Mouse (Mus musculus): ENCODE measurements at regions not wholly inside any gene's neighbourhood (a gene's known extent, or its start where the extent isn't known, plus 50 kb on each side); places are given as distances from the start of the nearest gene placed in this dataset.

DNA sequence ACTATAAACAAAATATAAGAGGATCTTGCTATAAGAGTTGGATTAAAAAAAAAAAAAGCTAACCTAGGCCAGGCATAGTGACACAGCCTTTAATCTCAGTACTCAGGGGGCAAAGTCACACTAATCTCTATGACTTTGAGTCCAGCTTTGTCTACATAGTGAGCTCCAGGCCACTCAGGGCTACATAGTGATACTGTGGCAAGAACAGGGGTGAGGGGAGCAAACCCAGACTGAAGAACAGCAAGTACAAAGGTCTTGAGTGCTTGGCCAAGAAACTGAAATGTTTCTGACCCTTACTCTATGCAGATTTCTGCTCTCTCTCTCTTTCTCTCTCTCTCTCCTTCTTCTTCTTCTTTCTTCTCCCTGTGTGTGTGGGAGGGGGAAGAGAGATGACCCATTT lies 140.9 kb upstream of the Igf1 start:
- DNase-seq (ENCODE audit: extremely low spot score in 1 of 2, low spot score in 2 of 2) = no peak
- intact Hi-C loops (cut with DNase I) = no loop called here

DNA sequence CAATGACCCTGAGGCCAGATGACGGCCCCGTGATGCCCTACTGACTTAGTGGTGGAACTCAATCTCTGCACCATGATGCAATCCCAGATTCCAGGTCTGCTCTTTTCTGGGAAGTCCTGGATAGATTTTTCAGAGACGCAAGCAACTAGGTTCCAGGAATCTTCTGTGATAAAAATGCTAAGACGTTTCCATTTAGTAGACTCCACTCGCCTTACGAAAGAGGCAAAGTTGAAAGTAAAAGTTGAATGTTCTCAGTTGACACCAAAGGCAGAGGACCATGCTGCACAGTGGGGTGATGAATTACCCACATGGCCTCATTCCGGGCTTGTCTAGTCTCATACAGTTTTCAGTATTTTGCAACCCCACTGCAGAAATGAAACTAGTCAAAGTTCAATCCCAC lies 139.6 kb upstream of the Igf1 start:
- DNase-seq (ENCODE audit: extremely low spot score in 1 of 2, low spot score in 2 of 2) = no peak
- intact Hi-C loops (cut with DNase I) = no loop called here

DNA sequence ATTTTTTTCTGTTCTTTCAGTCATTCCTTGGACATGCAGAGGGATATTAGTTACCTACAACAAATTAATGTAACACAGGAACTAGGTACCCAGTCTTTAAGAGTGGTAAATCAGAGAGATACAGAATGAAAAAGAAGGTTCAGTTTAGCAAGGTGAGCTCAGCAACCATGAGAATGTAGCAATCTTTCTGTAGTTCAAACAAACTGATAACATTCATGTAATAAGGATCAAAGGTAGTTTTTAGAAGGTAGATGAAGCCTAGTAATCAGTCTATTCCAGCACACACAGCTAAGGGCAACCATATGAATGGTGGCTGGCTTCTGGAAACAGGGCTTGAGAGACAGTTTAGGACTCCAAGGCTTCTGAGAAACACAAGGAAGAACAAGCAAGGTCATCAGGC lies 138.1 kb upstream of the Igf1 start:
- intact Hi-C loops (cut with DNase I) = no loop called here
- no peak for DNase-seq (ENCODE audit: extremely low spot score in 1 of 2, low spot score in 2 of 2)

DNA sequence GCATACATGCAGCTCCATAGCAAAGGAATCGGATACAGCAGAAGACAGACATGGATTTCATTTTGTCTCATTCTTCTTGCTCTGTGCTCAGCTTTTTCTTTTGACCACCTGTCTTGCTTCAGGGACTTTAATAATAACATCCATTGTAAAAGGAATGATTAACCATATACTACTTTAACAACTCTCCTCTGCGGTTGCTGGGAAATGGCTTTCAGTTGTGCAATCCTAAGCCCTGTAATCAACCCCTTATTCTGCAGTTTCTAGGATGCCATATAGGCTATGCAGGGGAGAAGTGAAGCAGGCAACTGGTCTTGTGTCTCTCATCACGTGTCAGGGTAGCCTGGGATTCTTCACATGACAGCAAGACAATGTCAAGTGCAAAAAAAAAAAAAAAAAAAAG lies 135.8 kb upstream of the Igf1 start:
- no peak for DNase-seq (ENCODE audit: extremely low spot score in 1 of 2, low spot score in 2 of 2)
- intact Hi-C loops (cut with DNase I) = no loop called here

DNA sequence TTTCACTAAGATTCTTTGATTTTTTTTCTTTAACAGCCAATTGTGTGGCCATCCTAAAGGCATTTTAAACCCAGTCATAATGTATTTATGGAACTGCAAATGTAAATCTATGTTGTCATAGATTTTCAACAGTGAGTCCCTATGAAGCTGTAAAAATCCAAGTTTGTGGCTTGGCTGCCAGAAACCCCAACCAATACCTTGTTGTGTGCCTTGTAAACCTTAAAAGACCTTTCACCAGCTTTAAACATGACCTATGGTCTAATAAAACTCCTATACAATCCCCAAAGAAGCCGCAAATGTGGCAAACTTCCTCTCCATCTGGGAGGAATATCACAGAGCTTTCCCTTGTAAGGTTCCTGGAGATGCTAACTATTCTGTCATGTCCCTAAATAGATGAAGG lies 125.4 kb upstream of the Igf1 start:
- intact Hi-C loops (cut with DNase I) = no loop called here
- no peak for DNase-seq (ENCODE audit: extremely low spot score in 1 of 2, low spot score in 2 of 2)

DNA sequence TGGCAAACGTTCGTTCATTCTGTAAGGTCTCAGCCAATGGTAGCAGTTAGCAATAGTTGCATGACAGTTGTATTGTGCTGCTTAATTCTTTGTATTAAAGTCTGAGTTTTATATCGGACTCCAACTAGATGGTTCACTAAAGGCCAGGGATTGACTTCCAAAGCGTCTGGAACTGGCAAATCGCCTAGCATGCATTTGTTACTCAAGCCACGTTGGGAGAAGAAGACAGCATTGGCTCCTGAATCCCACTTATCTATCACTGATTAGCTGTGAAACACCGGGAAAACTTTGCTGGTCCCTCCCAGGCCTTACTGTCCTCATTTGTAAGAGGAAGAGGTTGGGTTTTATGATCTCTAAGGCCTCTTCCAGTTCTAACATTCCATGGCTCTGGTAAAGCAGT lies 124.8 kb upstream of the Igf1 start:
- intact Hi-C loops (cut with DNase I) = no loop called here
- DNase-seq (ENCODE audit: extremely low spot score in 1 of 2, low spot score in 2 of 2) = no peak

DNA sequence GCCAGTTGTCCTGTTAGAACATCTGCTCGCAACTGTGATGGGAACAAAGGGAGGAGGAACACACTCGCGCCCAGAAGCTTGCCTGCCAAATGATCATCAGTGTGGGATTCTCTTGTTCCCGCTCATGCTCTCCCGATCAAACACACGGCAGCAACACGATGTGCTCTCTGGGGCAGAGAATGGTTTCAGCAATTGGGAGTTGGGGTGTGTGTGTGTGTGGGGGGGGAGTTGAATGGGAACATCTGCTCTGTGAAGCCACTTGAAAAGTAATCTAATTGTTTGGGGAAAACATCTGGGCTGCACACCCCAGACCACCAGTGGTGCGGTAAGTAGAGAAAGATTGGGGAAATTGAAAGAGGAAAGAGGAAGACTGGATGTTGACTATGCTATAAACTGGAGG lies 117.7 kb upstream of the Igf1 start:
- intact Hi-C loops (cut with DNase I) = no loop called here
- DNase-seq (ENCODE audit: extremely low spot score in 1 of 2, low spot score in 2 of 2) = peak in 1 of 2 experiments; percentile 13

DNA sequence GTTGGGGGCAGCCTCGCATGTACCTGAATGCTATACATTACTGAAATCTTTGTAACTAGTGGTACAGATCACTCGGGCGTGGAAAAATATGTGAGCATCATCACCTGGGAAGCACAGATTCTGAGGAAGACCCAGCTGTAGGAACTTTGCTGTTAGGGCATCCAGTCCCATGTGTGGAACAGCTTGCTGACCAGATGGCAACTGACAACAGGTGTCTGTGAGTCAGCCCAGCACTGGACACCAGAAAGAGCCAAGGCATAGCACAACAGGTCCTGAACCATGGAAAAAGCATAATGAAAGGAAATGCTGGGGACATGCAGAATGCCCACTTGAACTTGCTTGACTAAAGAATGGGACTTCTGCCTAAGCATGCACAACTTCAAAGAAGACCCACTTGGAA lies 115.3 kb upstream of the Igf1 start:
- intact Hi-C loops (cut with DNase I) = no loop called here
- DNase-seq (ENCODE audit: extremely low spot score in 1 of 2, low spot score in 2 of 2) = no peak

DNA sequence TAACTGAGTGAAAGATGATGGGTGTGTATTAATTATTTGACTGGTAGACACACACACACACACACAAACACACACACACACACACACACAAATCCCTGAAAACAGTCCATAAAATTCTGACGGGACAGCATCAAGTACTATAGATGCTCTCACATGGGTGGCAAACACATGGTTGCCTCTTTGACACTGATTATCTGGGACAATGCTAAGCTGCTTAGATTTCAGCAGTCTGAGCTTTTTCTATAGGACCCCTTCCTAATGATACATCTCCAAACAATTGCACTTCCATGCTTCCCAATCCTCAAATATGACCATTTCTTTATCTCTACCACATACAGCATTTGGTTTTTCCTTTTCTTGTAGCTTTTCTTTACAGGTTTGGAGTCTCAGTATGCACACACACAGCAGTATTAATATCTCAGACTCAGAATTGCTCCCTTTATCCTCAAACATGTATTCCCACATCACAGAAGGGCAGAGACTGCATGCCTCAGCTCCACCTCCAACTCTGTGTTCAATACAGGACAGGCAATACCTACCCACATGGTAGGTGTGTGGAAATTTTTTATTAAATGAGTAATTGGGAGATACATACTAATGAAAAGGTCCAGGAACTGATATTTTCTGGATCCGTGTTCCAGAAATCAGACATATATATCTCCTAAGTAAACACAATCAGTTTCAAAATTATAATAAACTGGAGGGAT lies 110.1 kb upstream of the Igf1 start:
- DNase-seq (ENCODE audit: extremely low spot score in 1 of 2, low spot score in 2 of 2) = no peak
- intact Hi-C loops (cut with DNase I) = no loop called here

DNA sequence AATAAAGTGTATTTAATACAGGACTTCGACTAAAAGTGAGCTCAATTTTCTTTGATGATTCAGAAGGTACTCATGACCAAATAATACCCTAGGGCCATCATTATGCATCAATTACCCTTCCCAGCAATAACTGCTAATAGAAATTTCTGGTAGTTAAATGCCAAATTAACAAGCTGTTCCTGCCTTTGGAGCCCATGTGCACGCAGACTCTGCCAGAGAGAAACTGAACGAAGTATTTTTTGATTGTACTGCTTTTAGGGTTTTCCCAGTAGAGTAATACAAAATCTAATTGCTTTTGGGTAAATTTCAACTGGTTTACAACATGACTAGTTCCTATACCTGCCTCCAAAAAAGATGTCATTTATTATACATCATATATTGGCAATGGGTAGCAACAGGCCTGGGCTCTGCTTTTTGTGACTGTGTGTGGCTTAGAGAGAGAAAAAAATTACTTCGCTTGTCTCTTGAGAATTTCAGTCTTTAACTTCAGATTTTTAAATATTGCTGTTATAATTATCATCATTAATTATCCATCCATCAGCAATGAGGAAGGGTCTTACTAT lies 109.4 kb upstream of the Igf1 start:
- no peak for DNase-seq (ENCODE audit: extremely low spot score in 1 of 2, low spot score in 2 of 2)
- intact Hi-C loops (cut with DNase I) = no loop called here

DNA sequence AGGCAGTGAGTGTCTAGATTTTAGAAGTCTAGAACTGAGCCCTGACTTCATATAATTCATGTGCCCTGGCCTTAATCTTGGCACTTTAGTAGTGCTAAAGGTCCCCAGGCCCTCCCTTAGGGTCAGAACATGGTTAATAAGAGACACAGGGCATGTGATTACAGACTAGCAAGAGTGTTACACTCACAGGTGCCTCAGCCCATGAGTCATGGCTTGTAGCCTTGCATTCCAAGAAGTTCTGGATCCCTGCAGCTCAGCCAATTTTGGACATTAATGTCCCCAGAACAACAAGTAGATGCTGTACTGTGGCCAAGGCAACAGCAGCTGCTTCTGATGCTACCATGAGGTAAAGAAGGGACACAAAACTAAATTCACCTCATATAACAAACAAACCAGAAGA lies 107.7 kb upstream of the Igf1 start:
- DNase-seq (ENCODE audit: extremely low spot score in 1 of 2, low spot score in 2 of 2) = no peak
- intact Hi-C loops (cut with DNase I) = no loop called here

DNA sequence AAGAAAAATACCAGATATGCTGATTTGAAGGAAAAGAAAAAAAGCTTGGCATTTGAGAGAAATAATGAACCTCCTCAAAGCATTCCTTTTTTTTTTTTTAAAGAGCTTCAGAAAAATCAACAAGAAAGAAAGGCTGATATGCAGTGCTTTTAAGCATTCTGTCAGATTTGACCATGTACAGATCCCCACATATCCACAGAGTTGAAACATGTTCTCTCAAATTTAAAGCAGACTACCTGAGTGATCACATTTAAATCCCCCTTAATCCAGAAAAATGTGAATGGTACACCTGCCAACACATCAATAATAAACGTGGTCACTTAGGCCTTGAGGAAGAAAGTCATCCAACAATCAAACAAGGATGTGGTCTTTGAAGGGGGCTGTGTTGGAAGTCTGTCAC lies 107.1 kb upstream of the Igf1 start:
- DNase-seq (ENCODE audit: extremely low spot score in 1 of 2, low spot score in 2 of 2) = no peak
- intact Hi-C loops (cut with DNase I) = no loop called here

DNA sequence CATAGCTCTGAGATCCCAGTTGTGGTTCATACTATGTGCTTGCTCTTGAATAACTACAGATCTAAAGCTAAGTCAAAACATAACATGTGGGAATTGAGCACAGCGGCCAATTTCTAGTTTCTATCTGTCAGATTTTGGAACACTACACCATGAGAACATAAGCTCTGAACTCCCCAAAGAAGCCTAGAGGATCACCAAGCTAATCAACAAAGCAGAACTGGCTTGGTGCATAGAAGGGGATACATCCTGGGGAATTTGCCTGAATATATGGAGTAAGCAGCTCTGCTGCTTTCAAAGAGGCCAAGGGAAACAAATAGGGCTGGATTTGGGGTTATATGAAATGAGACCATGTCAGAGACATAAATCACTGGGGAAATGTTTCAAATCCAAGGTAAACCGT lies 105.9 kb upstream of the Igf1 start:
- intact Hi-C loops (cut with DNase I) = no loop called here
- no peak for DNase-seq (ENCODE audit: extremely low spot score in 1 of 2, low spot score in 2 of 2)

DNA sequence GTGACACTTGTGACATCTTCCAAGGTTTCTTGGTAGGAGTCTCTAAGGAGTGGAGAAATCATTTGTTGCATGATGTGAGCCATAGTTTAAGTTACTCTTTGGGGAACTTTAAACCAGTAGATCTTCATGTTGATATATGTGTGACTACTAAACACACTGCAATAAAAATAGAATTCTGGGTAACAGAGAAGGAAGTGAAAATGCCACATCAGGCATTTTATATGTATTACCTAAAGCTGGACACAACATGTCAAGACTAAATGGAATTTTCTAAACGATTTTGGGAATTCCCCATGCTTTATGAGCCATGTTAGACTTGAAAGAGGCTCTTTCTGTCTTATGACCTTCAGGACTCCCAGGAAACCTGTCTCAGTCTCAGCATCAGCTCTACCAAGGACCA lies 104.6 kb upstream of the Igf1 start:
- intact Hi-C loops (cut with DNase I) = no loop called here

DNA sequence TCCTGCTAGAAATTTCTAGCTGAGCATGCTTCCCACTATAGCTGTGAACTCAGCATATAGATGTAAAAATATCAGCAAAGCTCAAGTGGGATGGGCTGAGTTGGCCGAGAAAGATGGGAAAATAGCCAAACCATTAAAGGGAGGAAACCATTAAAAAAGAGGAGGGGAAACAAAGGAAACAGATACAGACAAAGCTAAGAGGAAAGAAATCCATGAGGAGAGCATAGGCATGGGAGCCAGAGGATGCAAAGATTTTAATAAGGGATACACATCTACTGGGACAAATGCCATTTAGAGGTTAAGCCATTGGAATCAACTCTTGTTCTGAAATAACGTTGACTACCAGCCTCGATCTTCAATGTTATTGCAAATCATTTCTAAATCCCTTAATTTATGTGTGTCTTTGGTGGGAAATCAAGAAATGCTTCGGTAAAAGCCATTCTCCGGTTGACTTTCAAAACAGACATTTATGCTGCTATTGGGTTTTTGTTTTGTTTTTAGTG lies 96.5 kb upstream of the Igf1 start:
- DNase-seq (ENCODE audit: extremely low spot score in 1 of 2, low spot score in 2 of 2) = no peak
- intact Hi-C loops (cut with DNase I) = no loop called here

More for the DNA sequence above, 104.6 kb upstream of the Igf1 start:
- DNase-seq (ENCODE audit: extremely low spot score in 1 of 2, low spot score in 2 of 2) = no peak

DNA sequence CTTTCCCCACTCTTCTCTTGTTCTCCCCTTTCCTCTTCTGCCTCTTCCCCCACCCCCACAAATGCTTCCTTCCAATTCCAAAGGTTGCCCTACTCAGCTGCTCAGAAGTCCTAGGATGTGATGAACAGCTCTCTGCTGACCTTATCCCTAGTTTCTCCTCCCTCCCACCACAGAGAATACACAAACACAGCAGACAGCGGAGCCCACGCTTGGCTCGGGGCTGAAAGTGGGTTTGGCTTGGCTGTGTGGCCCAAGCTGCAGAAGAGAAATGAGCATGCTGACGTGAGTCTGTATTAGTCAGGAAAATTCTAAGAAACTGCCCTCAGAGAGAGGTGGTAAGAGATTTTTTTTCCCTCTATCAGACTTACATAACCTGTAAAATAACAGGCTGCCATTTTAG lies 70.5 kb upstream of the Igf1 start:
- intact Hi-C loops (cut with DNase I) = no loop called here
- peak in 1 of 2 experiments; percentile 17 for DNase-seq (ENCODE audit: extremely low spot score in 1 of 2, low spot score in 2 of 2)

DNA sequence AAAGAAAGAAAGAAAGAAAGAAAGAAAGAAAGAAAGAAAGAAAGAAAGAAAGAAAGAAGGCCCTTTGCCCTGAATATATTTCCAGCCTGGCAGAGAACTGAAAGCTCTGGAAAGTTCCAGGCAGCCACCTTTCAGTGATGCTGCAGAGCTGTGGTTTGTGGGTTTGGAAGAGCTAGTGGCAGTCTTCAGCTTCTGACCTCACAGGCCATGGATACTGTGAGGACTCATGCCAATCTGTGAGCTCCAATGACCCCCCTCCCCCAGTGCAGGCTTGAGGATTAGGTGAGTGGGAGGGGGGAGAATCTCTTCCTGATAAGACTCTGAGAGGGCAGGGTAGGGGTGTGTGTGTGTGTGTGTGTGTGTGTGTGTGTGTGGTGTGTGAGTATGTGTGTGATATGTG lies 65.7 kb upstream of the Igf1 start:
- intact Hi-C loops (cut with DNase I) = no loop called here
- no peak for DNase-seq (ENCODE audit: extremely low spot score in 1 of 2, low spot score in 2 of 2)

DNA sequence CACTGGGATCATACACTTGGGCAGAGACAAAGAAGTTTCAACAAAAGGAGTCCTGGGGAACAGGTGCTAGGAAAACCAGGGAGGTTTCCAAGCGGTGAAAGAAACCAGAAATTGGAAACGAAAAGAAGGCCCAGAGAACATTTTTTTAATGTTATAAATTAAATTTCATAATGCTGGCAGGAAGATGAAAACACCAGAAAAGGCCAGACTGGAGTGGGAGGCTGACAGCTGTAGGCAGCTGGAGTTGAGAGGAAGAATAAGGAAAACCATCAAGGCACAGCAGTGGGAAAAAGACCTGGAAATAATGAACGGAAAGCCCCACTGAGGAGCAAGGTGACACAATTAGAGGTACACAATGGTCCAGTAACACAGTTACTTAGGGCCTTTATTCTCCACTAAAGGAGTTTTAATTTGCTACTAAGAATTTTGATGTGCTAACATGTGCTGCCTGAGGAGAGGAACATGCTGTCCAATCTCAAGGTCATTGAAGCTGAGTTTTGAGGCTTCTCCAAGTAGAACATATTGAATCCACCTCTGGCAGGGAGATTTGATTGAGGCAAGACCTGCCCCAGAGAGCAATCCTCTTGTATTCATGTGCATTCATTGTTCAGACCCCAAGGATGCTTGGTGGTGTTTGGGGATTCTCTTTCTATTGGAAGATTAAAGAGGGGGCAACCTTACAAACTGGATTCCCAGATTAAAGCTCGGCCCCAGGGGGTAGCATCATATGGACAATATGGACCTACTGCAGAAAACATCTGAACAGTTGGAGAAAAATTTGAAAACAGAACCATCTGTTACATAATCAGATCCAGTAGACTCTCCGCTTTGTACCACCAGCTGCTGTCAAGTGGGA lies 53.9 kb upstream of the Igf1 start:
- intact Hi-C loops (cut with DNase I) = no loop called here

DNA sequence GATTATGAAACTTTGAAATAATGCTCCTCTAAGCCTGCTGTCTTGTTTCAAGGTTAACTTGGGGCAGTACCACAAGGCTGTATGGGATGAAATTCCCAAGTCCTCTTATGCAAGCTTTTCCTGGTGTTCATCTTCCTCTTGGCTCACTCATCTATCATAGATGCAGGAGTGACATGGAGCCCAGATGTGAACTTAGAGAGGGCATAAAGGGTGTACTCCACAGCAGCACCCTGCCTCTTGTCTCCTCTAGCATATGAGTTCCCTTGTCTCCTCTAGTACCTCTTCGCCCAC lies 53.3 kb upstream of the Igf1 start:
- intact Hi-C loops (cut with DNase I) = no loop called here
- no peak for DNase-seq (ENCODE audit: extremely low spot score in 1 of 2, low spot score in 2 of 2)

More for the DNA sequence above, 53.9 kb upstream of the Igf1 start:
- DNase-seq (ENCODE audit: extremely low spot score in 1 of 2, low spot score in 2 of 2) = no peak
